Mouse (Mus musculus) thymus, adult 2 months (tissue): ENCODE measurements around the gene Pcbp3.

Experiments
- CTCF ChIP-seq: fragments of 200-500 bp; IDR thresholded peaks from 2 replicates; pipeline ENCODE4 v1.5.1; 2012; ENCODE audit warnings: mild to moderate bottlenecking, control low read depth, low read length, moderate library complexity, borderline replicate concordance; ENCODE audit not compliant: control insufficient read depth, poor library complexity, insufficient read depth; ENCODE audit errors: extremely low read depth
- POLR2A ChIP-seq: fragments of 200-500 bp; IDR thresholded peaks from 2 replicates; pipeline ENCODE4 v1.6.1; 2012; ENCODE audit warnings: mild to moderate bottlenecking, low read length, control low read depth, moderate library complexity; ENCODE audit not compliant: control insufficient read depth, poor library complexity, insufficient read depth; ENCODE audit errors: extremely low read depth

DNA sequence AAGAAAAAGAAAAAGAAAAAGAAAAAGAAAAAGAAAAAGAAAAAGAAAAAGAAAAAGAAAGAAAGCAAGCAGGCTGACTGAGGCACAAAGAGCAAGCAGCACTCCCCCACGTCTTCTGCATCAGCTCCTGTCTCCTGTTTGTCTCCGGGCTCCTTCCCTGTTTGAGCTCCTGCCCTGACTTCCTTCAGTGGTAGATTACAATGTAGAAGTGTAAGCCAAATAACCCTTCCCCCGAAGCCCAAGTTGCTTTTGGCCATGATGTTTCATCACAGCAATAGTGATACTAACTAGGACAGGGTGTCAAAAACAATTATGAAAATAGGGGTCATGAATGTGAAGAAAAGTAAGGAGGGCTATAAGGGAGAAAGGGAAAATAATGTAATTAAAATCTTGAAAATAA, 43.6 kb downstream of the Pcbp3 start:
- TF ChIP-seq POLR2A (no peak), CTCF (no peak)
